Mouse (Mus musculus): ENCODE results near the gene Bbof1. TPM values are rescaled to one million over a fixed set of nuclear protein-coding genes. Genes with fewer than 3 reads are reported as not detected.
A peak's percentile ranks its signal among the peaks of the same experiment; 100 is the strongest.

The Bbof1 gene
- total RNA-seq, 2 experiments from 2014 or later: 3.0 to 3.6 TPM

DNA sequence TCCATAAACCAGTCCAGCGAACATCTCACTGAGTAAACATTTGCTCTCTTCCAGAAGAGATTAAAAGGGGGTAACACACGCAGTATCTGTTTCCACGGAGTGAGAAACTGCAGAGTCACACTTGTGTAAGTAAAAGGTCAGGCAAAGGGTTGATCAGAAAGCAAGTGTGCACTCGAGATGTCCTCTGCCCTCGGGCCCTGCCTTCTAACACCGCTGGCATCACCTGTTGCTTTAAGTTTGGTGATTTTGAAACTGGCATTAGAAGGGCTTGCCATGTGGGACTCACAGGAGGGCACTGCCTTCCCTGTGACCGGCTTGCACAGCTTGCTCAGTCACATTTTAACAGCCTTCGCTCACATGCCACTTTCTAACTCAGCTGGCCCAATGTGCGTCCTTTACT is 9.2 kb upstream of the Bbof1 start:
- no peak for ATAC-seq (replicated peaks; ENCODE audit: poor library complexity)

DNA sequence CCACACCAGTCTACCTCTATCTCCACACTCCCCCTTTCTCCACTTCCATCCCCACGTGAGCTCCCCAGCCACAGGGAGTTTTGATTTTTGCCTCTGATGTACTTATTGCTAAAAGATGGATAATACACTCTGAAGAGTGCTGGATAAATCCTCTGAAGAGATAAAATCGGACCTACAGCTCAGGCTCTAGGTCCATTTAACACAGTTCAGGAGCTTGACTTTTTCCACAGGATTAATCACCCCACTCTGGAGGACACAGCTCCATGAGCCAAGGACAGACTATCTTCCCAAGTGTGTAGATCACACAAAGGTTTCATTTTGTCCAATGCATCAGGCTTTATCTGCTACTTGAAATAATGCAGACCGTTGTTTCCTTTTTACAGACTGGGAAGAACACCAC is 8.8 kb upstream of the Bbof1 start:
- no peak for ATAC-seq (replicated peaks; ENCODE audit: poor library complexity)

DNA sequence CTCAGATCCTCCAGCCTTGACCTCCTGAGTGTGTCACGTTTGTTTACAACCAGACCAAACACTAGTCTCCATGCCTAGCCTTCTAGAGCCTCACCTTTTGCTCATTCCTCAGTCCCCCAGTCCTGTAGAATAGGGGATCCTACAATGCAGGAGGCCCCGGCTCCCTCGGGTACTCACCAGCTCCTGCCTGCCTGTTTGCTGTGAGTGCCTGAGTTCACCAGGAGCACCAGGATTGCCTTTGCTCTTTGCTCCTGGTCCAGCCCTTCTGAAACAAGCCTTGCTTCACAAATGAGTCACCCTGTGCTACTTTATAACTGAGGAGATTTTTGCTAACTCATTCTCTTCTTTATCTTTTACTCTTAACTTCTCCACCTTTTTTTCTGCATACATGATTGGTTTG is 8.2 kb upstream of the Bbof1 start:
- peak; percentile 11; the same call in 1 of the 2 replicates for ATAC-seq (replicated peaks; ENCODE audit: poor library complexity)

DNA sequence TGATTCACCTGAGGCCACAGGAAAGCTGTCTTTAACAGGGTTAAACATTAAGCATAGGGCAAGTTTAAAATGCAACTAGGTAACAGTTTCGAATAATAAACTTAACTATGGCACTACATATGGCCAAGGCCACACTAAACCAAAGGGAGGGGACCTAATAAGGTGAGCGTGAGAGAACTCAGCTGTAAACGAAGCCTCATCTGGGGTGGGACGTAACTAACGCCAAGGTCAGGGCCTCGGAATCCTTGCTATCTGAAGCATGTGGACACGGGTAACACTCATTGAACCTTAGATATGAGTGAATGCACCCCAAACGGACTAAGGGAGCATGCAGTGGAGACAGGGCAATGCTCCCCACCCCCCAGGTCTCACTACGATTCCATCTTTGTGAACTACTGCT is 5.9 kb upstream of the Bbof1 start:
- ATAC-seq (replicated peaks; ENCODE audit: poor library complexity): no peak

DNA sequence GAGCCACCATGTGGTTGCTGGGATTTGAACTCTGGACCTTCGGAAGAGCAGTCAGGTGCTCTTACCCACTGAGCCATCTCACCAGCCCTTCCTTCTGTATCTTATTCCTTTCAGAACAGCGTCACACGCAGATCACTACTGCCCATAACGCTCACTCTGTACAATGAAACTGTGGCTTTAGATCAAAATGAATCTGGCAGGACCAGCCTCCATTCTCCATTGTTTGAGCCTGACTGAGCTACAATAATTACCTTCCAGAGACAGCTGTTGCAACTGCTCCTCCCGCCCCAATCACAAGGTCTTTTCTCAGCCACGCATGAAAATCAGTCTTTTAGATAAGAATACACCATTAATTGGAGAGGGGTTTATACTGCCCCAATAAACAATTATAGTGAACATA is 4.3 kb upstream of the Bbof1 start:
- no peak for ATAC-seq (replicated peaks; ENCODE audit: poor library complexity)

DNA sequence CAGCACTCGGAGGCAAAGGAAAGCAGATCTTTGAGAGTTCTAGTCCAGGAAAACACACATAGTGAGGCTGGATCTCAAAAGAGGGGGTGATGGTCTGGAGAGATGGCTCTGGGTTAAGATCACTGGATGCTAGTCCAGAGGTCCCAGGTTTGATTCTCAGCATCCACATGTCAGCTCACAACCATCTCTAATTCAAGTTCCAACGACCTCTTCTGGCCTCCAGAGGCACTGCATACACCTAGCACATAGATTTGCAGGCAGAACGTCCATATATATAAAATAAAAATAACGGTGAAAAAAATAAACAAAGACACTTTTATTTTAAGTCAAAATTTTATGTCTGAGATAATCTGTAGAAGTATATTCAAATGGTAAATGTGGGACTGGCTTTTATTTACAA is 1.6 kb upstream of the Bbof1 start:
- no peak for ATAC-seq (replicated peaks; ENCODE audit: poor library complexity)

DNA sequence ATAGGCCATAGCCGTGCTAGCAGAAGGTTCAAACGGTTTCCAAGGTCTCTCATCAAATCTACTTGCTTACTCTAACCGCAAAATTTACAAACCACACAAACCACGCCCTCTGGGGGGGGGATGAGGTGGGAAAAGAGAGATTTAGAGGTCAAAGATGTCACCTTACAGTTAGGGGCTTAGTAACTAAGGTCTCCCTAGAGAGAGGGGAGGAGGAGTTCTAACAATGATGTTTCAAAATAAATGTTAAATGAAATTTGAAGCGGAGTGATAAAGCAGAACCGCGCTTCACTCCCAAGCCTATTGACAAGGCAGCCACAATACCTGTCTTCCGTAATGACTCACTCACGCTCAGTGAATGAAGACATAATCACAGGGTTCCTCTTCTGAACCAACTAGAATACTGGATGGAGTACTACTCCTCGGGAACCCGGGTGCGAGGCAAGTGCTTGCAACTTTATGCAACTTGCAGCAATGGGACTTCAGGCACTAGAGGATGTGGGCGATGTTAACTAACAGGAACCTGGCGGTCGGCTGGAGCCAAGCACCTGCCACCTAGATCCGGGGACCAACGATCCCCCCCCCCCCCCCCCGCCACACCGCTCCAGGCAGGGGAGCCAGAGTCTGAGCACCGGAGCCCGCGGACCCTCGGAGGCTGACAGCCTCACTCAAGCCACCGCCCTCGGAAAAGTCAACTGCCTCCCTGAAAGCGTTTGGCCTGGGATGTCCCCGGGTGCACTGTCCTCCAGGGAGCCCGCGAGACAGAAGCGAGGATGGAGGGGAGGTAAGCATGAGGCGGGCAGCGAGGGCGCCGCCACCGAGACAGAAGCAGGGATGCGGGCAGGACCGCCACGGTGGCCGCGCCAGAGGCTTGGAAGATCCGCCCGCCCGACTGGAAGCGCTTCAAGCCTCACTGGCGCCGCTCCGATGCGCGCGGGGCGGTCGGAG is 725 bp upstream of the Bbof1 start:
- peak; percentile 52 for ATAC-seq (replicated peaks; ENCODE audit: poor library complexity)

DNA sequence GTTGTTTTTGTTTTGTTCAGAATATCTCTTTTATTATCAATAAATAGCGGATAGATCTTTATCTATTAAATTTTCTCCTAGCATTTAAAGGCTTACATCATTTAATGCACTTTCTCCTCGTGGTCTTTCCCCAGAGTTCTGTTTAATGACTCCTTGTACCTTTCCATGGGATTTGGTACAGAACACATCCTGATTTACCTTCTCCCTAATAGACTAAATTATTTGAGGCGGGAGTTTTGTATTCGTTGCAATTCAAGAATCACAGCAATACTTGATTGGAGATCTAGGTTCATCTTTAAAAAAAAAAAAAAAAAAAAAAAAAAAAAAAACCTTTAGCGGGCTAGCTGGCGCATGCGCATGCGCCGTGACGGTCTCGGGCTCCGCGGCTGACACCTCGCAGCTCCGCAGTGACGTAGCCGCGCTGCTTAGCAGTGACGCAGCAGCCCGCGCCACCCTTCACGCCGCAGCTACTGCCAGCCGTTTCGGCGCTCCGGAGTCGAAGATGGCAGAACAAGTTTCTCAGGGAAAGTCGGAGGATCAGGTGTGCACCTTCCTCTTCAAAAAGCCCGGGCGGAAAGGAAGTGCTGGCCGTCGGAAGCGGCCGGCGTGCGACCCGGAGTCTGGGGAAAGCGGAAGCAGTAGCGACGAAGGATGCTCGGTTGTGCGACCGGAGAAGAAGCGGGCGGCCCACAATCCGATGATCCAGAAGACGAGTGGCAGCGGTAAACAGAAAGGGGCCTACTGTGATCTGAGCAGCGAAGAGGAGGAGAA is 8.1 kb downstream of the Bbof1 start, which contains the start of gene Rnf113a2:
Gene Rnf113a2, plus strand, starts transcription at position 363 of the 771 bp plus-strand sequence.
- ATAC-seq (replicated peaks; ENCODE audit: poor library complexity): peak; percentile 100

DNA sequence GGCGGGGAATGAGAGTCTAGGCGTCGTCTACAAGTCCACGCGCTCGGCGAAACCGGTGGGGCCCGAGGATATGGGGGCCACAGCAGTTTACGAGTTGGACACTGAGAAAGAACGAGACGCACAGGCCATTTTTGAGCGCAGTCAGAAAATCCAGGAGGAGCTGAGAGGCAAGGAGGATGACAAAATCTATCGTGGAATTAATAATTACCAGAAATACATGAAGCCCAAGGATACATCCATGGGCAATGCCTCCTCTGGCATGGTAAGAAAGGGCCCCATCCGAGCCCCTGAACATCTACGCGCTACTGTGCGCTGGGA is 8.7 kb downstream of the Bbof1 start:
- no peak for ATAC-seq (replicated peaks; ENCODE audit: poor library complexity)

DNA sequence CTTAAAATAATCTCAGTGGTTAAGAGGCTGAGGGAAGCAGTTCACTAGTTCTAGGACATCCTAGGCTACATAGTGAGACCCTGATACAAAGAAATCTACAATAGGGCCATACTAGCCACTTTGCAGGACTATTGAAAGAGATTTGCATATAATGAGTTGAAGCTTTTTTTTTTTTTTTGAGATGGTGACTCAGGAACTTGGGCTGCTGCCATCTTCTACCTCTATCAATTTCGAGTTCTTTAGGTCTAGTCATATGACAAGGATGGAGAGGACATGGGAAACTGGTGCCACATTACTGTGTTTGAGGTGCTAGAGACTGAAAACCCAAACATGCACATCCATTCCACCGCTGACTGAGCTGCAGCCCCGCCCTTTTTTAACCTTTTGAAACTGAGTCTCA is 15.1 kb downstream of the Bbof1 start:
- no peak for ATAC-seq (replicated peaks; ENCODE audit: poor library complexity)

DNA sequence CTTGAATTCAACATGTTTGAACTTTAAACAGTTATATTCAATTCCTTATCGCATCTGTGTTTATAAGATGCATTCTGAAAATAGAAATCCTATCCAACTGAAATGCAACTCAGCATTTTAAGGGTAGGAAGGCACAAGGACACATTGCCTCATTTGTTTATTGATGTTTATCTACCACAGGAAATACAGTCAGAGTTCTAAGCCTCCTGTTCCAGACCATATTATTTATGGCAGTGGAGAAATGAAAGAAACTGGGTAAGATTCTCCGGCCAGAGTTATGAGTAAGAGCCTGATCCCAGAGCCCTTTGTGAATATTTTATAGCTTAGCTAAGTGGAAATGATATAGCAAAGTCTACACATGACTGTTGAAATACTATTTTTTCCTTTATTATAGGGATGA is 21.0 kb downstream of the Bbof1 start:
- ATAC-seq (replicated peaks; ENCODE audit: poor library complexity): no peak

DNA sequence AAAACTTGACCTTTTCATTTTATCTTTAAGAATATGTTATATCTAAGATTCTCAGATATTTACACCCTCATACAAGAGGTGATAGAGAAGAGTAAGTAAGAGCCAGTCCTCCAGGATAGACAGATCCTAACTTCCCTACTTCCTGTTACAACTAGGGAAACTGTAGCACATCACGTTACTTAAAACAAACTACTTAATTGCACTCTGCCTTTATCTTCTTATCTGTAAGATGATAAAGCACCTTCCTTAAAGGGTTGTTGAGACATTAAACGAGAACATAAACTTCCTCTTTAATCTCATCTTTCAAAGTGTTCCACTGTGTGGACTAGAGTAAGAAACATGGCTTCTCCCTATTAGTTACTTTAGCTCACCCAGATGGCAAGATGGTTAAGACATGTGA is 29.8 kb downstream of the Bbof1 start:
- ATAC-seq (replicated peaks; ENCODE audit: poor library complexity): no peak

DNA sequence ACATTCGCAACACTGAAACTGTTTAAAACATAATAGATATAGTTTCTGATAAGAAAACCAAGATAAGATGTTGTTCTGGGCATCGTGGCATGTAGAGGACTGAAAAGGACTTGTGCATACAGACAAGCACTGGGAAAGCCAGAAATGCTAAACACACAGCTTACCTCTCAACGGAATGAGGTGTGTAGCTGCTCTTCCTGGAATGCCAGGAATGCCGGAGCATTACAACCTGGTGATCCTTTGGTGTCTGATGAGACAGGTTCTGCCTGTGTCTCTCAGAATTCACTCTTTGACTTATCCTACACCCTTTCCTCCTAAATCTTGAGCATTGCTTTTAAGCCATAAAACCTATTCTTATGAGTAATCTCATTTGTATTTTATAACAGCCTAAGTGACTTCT is 33.7 kb downstream of the Bbof1 start:
- no peak for ATAC-seq (replicated peaks; ENCODE audit: poor library complexity)

DNA sequence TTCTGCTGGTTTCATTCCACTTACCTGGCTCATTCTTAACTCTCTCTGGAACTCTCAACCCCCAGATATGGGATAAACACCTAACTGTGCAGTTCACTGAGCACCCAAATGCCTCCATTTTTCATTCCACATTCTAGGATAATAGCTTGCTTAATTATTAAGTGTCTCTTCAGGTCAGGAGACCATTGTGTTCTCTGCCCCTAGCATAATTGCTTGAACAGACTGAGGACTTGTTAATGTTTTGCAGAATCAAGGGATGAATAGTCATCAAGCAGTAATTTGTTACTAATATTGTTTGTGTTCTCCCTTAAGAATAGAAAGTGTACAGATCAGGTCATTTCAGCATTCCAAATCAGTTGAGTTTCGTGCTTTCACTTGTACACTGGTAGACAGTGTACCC is 38.5 kb downstream of the Bbof1 start:
- ATAC-seq (replicated peaks; ENCODE audit: poor library complexity): no peak

DNA sequence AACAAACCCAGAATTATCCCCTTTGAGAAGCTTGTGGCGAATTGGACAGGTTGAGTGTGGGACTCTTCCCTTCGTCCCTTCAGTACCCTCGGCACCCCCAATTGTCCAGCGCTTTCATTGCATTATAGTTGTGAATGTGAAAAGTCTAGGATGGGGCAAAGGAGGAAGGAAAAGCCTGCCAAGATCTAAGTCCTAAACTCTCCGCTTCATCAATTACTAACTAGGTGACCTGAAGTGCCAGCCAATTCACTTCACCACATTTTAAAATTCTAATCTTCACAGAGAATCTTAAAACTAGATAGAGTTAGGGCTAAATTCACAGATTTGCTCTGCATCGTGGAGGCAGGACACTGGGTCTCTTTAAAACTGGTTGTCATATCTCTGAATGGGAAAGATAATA is 39.3 kb downstream of the Bbof1 start:
- ATAC-seq (replicated peaks; ENCODE audit: poor library complexity): no peak

DNA sequence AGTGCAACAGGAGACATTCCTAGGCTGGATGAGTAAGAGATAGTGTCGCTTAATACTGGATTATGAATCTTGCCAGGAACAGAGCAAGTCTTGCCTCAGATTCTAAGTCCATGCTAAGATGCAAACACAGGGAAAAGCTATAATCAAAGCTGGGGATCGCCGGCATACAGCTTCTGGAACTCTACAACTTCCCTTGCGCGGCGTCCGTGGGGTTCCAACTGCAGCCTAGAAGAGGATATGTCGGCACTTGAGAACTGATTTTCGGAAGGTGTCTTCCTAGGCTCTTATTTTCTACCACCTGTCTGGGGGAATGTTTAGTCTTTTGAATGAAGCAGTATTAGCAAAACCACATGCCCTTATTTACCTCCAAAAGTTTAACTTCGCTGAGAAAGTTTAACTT is 41.0 kb downstream of the Bbof1 start:
- no peak for ATAC-seq (replicated peaks; ENCODE audit: poor library complexity)

DNA sequence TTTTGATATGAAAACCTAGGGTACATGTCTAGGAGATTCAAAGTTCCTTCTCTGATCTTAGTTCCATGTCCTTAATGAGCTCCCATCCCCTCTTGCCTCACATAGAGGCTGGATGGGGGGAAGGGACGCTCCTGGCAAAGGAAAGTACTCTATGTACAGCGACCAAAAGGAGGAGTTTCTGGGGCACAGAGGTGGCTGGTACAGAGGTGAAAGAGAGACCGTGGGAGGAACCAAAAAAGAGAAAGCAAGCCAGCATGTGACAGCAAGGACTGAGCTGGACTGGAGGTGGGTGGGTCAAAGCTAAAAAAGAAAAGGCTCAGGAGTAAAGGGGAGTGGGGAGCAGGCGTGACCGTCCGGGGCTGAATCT is 41.5 kb downstream of the Bbof1 start:
- peak; percentile 3; the same call in 1 of the 2 replicates for ATAC-seq (replicated peaks; ENCODE audit: poor library complexity)

DNA sequence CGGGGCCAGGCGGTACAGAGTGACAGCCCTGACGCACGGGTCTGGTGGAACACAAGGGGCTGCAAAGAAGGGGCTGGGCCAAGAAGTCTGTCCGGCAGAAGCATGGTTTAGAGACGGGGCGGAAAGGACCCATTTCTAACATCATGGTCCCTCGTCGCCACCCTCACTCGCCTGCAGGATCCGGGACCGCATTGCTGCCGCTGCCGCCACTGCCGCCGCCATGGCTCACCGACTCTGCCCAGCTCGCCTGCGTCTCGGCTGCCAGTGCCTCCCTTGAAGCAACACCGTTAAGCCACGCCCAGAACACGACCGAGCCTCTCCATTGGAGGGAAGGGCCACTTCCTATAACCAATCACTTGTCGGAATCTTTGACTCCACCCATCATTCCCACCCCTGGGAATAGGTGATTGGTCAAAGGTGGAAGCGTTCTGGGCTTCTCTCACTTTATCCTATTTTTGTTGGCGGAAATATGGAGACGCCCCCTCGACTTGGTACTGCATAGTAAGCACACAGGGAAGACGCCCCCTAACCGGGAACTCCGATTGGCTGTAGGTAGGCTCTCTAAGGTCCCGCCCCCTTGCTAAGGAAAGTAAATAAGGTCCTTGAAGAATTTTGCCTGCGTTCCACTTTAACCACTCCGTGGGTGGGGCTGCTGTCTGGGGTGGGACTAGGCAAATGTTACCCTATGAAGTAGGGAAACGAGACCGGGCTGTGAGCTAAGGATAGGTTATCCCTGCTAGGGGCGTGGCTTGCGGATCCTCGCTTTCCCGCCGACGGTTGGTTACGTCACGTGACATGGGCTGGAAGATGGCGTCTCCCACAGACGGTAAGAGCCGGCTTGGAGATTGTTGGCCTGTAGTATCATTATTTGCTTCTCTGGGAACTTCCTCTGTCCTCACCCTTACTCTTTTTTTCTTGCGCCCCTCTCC is 42.1 kb downstream of the Bbof1 start, which contains the start of the genes Aldh6a1 and Lin52:
Gene Aldh6a1, minus strand, starts transcription at position 287 of the 929 bp plus-strand sequence.
Gene Lin52, plus strand, starts transcription at position 705 of the 929 bp plus-strand sequence.
- peak; percentile 91 for ATAC-seq (replicated peaks; ENCODE audit: poor library complexity)

DNA sequence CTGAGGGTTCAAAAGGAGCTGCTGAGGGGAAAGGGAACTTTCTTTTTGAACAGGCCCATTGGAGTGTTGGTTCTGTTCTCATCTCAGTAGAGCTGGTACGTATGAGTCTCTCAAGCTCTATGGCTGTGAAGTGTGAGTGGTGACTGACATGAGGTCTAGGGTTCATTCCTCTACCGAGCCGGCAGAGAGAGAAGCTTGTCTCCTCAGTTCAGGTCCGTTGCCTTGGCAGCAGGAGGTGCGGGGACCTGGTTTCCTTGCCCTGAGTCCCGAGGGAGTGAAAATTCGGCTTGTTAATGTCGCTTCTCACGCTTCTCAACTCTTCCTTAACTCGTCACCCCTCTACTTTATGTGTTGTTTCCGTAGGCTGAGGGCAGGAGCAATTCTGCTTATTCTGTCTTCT is 42.9 kb downstream of the Bbof1 start:
- ATAC-seq (replicated peaks; ENCODE audit: poor library complexity): no peak

DNA sequence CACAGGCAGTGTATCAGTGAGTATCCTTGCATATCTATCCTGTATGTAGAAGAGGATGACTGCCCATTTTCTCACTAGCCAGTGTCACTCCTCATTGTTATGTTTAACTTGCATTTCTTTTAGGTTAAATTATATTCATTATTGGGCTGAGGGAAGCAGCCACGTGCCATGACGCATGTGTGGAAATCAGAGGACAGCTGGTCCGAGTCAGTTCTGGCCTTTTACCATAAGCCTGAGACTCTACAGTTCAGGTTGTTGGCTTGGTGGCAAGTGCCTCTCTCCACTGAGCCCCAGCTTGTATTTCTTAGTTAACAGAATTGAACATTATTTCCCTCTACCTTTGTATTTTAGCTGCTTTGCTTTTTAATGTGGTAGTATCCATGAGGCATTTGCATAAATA is 48.0 kb downstream of the Bbof1 start:
- ATAC-seq (replicated peaks; ENCODE audit: poor library complexity): no peak

DNA sequence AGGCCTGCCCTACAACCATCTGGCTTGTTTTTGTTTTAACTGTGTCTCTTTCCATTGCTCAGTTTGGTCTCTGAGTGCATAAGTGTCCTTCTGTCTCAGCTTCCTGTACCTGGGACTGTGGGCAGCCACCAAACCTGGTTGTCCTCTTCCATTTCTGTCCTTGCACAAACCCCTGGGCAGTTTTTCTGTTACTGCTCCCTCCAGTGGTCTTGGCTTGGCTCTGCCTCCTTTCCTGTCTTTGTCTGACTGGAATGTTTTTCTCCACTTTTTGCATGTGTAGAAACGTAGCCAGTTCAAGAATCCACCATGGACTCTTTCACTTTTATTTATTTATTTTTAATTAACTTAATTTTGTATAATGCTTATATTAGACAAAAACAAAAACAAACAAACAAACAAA is 51.0 kb downstream of the Bbof1 start:
- no peak for ATAC-seq (replicated peaks; ENCODE audit: poor library complexity)
